Mouse (Mus musculus): ENCODE data around the gene Sp2. TPM values are rescaled to one million over a fixed set of nuclear protein-coding genes. Genes with fewer than 3 reads are reported as not detected.

The Sp2 gene
- polyA plus RNA-seq, 1 experiment = 7.7 TPM

DNA sequence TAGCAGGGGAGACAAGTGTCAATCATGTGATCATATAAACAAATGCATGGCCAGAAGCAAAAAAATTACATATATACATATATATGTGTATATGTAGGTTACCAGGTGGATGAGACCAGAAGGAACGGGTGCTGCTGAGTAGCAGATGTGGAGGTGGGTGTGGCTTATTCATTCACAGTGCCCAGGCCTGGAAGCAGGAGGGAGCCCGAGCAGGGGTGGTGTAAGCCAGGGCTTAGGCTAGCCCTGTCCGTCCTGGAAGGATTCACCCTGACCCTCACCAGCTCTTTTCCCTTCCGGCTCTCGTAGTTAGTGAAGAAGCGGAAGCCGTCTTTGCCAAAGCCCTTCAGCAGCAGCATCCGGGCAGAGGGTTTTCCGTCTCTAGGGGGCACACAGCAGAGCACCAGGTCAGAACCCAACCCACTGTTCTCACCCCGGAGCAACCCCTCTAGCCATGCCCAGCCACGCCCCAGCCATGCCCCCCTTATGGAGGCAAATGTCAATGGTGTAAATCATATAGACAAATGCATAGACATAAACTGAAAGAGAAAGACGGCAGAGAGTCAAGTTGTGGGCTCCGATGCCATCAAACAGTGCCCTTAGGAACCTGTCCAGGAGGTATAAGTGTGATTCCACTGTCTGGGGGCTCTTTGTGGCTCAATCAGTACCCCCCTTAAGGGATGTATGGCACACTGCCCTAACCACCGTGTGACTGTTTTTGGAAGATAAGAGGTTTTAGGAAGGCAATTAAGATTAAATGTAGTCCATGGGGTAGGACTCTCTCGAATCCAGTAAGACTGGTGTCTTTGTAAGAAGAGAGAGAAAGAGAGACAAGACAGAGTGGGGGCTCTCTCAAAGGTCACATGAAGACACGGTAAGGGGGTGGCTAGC, 41.9 kb downstream of the Sp2 start:
- no peak for DNase-seq (ENCODE audit: low spot score)

DNA sequence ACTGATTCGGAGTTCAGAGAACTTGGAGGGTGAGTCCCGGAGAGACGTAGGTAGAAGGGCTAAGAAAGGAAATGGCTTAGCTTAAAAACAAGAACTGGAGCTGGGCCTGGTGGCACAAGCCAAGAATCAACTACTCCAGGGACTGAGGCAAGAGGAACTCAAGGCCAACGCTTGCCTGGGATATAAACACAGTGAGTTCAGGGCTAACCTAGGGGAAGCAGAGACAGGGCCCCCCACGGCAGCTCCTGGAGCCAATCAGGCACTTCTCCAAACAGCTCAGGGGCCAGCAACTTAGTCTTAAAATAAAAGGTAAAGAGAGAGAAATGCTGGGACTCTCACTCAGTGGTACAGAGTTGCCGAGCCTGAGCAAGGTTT, 44.3 kb downstream of the Sp2 start:
- DNase-seq (ENCODE audit: low spot score) = no peak

DNA sequence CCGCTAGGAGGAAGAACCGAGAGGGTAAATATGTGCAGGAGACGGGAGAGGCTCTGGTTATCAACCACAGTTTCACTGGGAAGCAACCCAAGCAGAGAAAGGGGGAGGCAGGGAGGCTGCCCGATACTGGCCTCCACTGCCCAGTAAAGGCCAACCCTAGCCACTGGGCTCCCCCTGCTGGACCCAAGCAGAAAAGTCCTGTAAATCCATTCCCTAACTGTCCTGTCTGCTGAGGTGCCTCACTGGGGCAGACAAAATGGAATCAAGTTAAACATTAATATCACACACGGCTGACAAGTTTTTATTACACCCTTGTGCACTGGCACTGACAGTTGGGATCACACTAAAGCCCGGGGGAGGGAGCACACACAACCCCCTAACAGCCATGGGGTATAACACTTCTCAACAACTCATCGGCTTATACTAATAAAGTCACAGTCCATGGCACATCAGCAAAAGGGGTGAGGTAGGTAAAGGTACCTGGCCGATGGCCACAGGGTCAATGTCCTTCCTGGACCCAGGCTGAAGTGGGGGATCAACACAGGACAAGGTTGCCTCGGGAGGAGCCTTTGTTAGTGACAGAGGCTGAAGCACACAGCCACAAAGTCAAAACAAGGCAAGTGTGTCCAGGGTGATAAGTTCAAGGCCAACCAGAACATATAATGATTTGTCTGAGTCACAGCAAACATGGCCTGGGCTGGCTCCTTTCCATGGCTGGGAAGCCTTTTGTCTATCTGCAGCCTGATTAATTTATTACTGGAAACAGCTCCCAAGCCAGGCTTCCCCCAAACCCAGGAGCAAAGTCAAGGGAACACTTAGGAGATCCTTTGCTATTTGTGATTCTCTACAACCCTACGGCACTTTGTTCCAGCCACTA, 45.0 kb downstream of the Sp2 start:
- no peak for DNase-seq (ENCODE audit: low spot score)

DNA sequence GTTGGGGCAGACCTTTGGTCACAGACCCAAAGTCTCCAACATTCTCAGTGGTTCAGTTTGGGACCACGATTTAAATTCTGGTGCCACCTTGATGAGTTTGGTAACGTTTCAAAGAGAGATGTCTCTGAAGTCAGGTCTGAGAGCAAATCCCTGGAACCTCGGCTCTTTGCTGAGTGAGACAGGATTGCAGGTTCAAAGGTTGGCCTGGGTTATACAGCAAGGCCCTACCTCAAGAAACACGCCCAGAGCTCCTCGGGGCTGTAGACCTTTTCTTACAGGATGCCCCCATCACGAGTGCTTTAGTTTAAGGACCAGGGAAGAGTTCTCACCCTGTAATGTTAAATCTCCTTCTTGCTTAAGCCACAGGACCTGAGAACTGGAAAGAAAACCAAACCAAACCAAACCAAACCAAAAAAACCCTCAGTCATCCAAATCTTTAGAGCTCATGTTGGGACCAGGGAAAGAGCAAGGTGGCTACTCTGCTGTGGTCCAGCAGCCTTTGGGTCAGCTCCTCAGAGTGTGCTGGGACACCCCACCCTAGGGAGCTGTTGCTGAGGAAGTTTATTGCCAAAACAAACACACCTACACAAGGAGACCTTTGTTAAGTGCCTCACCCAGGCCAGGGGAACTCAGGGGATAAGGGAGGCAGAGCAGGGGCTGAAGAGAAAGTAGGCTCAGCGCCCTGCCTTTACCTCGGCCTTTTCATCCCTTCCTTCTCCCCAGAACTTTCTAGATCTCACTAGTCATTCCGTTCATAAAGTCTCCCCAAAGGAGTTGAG, 46.7 kb downstream of the Sp2 start:
- no peak for DNase-seq (ENCODE audit: low spot score)

DNA sequence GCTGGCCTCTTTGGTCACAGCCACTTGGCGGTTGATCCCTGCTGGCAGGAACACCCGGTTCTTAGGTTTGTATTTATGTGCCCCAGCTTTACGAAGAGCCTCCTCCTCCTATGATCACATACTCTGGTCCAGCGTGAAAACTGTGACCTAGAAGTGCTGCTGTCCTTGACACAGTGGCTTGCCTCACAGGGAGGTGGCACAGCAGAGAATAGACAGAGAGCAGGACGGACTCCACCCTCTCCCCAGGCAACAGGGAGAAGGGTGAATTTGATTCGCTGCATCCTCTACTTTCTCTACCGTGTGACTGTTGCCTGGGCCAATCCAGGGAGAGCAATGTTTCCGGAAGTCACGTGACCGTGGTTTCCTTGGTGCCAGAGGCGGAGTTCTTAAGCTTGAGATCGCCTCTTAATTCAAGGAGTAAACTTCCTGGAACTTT, 47.8 kb downstream of the Sp2 start:
- no peak for DNase-seq (ENCODE audit: low spot score)

DNA sequence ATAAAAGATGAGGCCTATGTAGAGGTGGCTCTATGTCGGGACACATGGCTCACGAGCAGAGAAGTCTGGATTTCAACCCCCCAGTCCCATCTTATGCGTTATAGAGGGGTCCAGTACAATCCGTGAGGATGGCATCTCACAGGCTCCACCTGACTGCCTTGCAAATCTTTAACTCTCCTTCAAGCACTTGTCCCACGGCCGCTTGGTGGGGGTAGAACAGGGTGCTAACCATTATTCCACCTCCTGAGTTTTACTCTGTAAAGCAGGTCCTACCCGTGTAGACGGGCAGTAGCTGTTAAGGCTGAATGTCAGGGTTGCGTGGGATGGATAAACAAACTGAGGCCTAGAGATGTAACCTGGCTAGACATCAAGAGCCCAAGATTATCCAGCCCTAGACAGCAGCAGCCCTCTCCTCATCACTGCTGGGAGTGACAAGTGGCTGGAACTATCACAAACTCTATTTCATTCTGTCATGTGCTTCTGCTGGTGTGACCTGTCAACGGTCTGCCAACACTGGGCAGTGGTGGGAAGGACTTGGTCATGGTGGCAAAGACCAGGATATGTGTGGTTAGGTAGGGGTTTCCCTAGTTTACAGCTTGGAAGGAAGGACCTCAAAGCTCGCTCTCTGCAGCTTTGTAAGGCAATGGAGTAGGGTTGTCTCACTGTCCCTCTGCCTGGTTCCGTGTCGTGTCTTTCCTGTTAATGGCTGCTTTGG, 49.0 kb downstream of the Sp2 start:
- no peak for DNase-seq (ENCODE audit: low spot score)

DNA sequence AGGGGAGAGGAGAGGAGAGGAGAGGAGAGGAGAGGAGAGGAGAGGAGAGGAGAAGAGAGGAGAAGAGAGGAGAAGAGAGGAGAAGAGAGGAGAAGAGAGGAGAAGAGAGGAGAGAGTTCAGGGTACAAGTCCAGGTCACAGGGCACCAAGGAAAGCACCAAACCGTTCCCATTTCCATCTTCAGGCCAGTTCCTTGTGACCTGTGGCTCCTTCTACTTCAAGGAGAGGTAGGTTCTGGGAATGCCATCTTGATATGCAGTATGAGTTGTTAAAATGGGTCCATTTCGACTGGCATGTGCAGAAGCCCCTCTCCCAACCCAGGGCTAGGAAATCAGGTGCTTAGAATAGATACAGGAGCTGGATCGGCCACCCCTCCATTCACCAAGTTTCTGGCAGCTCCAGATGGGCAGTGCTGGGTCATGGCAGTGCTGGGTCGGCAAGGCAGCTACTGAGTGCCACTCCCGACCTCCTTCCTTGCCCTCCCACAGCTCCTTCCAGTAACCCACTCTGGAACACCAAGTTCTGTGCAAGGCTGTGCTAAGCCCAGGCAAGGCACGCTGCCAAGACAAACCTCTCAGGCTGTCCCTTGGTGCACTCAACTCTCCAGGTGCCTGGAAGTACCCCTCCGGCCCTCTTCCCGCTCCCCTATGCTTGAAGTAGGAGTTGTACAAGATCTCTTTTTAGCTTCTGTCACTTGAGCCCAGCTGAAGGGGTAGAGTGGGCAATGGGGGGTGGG, 51.3 kb downstream of the Sp2 start:
- no peak for DNase-seq (ENCODE audit: low spot score)

DNA sequence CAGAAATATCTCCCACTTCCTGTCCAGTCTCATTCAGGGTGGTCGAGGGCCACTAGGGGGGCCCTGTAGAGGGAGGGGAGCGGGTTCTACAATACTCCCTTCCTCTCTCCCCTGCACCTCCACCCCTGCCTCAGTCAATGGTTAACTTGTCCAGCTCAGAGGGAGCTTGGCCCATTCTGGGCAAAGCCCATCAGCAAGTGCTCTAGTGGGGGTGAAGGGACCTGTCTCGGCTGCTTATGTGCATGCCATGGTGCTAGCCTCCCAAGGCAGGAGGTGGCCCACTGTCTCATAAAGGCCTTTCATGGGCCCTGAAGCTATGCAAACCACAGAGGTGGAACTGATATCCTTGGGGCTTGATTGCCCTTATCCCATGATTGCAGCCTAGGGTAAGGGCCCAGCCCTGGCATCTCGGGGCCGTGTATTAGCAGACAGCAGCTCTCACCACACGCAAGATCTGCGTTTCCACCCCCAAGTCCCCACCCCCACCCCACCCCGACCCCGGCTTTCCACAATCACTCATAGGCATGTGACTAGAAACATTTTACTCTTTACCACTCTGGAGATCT, 52.9 kb downstream of the Sp2 start:
- DNase-seq (ENCODE audit: low spot score) = no peak

DNA sequence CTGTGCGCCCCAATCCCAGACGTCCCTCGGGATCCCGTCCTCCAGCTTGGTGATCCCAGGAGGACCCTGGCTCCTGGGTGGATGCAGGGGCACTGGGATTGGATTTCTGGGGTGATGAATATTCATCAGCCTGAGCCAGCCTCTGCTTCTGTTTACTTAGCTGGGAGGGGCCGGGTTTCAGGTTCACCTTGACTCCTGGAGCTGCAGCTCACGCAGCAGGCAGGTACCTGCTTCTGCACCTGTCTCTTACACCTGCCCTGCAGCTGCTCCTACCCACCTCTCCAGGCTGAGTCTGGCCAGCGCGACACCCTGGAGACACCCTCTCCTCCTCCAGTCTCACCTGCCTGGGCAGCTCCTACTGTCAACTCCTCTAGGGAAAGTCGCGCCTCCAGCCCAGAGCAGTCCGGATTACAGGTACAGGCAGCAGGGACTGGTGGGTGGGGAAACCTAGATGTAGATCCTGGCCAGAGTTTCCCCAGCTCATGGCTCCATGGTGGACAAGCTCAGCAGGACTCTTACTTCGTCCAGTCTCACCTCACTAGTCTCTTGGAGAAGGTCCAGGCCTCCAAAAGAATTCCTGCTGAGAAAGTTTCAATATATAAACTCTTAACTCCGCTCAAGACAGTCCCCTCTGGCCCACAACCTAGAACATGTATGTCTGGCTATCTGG, 53.5 kb downstream of the Sp2 start:
- no peak for DNase-seq (ENCODE audit: low spot score)

DNA sequence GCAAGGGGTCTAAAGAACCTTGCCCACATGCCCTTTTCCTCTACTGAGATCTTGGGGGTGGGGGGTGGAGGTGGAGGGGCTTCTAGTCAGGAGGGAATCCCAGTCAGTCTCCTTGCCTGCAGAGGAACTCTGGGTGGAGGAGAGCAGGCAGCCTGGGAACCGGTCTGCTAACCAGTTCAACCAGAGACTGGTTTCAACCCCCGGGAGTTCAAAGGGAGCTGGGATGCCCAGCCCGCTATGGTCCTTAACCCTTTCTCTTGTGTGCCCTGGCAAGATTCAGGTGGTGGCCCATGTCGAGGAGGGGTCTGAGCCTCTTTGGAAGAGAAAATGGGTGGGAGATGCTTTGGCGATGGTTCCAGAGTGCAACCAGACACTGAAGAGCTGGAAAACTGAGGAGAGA, 54.1 kb downstream of the Sp2 start:
- no peak for DNase-seq (ENCODE audit: low spot score)

DNA sequence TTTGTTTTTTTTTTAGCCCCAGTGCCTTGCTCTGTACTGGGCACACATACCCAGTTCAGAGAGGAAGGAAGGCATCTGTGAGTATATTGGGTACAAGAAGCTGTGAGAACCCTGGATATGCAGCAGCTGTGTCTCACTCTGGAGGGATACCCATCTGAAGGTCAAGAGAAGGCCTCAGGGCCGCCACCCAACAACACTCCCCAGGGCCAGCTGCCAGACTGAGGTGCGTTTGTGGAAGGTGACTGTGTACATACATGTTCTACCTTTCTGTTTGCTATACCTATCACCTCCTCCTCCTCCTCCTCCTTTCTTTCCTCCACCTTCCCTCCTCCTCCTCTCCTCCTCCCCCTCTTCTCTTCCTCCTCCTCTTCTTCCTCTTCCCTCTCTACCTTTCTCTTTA, 54.7 kb downstream of the Sp2 start, which contains the start of gene Prr15l:
Gene Prr15l (plus strand): TSS at position 17 of the 400 bp plus-strand sequence.
- no peak for DNase-seq (ENCODE audit: low spot score)

DNA sequence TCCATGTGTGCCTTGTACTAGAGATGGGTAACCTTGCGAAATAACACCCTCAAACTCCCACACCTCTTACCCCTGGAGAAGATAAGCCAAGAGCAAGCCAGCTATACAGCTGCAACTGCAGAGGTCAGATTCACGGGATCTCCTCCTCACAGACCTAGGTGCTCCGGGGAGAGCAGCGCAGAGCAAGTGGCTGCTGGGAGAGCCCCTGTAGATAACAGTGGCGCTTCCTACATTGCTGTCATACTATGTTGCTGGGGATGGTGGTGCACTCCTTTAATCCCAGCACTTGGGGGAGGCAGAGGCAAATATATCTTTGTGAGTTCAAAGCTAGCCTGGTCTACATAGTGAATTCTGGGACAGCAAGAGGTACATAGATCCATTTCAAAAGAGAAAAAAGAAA, 56.2 kb downstream of the Sp2 start:
- DNase-seq (ENCODE audit: low spot score) = no peak

DNA sequence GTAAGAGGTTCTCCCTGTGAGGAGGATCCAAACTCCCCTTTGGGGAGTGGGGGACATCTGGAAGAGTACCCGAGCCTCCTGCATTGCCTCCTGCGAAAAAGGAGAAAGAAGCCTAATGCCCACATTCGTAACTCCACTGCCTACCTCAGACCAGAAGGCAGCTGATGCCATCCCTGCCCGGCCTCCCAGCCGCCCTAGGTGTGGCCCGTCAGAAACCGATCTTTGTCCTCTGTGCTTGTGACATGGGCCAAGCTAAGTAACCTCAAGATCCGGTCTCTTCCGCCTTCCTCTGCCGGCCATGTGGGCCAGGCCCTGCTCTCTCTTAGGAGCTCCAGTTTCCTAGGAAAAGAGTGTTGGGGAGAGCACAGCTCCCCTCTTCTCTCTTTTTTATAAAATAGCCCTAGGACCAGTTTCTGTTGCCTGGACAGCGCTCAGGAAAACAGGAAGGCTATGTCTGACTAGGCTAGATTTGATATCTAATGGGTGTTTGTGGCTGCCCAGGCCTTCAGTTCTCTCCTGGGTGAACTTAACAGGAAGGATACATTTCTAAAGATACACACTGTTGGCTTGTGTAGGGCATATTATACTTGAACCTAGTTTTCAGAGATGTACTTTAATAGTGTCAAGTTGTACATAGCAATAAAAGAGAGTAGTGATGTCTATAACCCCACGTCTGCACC, 57.1 kb downstream of the Sp2 start:
- DNase-seq (ENCODE audit: low spot score) = no peak

DNA sequence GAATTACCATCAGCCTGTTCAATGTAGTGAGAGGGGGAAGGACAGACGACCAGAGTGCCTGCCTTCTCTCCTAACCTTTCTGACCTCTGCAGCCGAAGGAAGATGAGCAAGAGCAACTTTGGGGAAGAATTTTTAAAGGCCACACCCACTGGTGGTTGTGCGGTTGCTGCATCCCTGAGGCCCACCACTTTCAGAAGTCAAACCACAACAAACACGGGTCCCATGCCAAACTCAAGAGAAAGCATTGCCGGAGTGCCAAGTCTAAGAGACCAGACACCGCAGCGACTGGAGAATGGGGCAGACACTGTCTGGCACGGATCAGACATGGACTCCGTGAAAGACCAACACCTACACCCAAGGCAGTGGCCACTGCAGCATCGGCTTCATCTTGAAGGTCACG, 57.9 kb downstream of the Sp2 start:
- DNase-seq (ENCODE audit: low spot score) = no peak

DNA sequence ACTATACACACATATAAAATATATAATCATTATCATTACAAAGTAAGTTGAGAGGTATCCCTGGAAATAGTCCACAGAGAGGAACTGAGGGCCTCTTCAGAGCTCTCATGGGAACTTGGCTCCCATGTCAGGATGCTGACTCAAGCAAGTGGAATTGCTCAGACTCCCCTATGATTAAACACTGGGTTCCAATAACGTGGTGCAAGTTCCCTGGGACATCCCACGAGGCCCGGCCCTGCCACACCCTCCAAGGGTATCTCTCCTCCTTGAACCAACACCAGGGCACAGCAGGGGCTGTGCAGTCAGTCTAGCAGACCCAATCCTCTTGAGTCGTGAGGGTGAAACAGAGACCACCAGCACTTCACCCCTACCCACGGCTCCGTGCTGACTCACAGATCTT, 63.8 kb downstream of the Sp2 start:
- no peak for DNase-seq (ENCODE audit: low spot score)

DNA sequence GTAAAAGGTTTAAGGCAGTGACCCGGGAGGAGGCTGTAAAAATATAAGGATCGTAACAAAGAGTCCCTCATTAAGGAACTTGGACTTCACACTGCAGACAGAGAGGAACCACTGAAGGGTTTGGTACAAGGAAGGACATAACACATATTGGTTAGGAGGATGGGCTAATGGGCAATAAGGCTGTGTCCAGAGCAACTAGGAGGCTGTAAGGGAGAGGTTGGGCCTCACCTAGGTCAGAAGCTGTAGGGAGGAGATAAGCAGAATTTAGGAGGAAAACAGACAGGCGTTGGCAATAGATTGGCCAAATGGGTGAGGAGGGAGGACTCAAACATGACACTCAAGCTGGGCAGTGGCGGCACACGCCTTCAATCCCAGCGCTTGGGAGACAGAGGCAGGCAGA, 65.3 kb downstream of the Sp2 start:
- DNase-seq (ENCODE audit: low spot score) = no peak

DNA sequence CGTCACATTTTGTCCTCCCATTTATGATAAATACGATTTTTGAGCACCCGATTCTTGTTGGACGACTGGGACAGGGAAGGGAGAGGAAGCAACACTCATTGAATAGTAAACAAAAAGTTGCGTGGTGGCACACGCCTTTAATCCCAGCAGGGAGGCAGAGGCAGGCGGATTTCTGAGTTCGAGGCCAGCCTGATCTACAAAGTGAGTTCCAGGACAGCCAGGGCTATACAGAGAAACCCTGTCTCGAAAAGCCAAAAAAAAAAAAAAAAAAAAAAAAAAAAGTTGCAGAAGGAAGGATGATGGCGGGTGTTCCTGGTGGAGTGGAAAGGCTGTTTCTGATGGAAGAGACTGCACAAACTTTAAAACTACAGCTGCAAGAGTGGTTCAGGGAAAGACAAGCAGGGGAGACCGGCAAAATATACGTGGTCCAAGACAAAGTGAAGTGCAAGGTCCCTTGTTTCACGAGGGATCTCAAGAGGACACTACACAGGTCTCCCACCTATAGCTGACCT, 65.8 kb downstream of the Sp2 start:
- DNase-seq (ENCODE audit: low spot score) = no peak

DNA sequence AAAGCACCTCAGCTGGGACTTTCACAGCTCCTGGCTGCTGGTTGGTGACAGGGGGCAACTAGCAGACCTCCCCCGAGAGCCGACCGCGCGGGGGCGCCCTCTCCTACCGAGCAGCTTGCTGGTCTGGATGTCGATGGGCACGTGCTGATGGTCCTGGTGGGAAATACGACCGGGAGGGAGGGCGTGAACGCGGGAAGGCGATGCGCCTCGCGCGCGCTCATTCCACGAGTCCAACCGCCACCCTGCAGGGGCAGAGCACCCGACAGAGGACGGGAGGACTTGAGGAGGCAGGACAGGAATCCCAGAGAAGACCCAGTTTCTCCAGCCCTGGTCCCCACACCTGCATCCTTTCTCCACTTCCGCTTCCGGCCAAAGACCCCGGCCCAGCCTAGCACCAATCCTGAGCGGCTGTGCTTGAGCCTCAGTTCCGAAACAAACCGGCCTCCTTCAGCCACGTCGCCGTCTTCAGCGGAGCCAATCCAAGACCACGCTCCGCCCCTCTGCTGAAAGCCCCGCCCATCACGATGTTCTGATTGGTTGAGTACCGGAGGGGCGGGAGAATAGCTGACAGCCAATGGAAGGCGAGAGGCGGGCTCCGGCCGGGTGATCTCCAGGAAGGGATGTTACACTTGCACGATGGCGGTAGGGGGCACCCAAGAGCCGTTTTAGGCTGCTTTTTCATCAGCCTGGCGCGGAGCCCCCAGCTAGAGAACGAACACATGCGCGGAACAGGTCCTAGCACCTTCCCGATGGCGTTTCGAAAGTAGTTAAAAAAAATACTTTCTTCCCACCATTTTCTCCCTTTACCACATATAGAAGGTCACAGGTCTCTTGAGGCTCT, 66.5 kb downstream of the Sp2 start, which contains the start of gene Cdk5rap3:
Gene Cdk5rap3 (minus strand): TSS at position 453 of the 841 bp plus-strand sequence.
- DNase-seq (ENCODE audit: low spot score) = peak; percentile 91

Measured in urinary bladder, adult 2 months (tissue).